Mouse (Mus musculus) liver, postnatal 0 days (tissue): ENCODE results near the gene Ube2d1.

Experiments
- CTCF ChIP-seq: sonication (generic); IDR thresholded peaks from 2 replicates; pipeline ENCODE4 v1.5.1; 2016; ENCODE audit warnings: antibody characterized with exemption, low read depth
- EP300 ChIP-seq: IDR thresholded peaks from 2 replicates; pipeline ENCODE4 v1.6.1; 2016; ENCODE audit warnings: antibody characterized with exemption, low read depth, mild to moderate bottlenecking

DNA sequence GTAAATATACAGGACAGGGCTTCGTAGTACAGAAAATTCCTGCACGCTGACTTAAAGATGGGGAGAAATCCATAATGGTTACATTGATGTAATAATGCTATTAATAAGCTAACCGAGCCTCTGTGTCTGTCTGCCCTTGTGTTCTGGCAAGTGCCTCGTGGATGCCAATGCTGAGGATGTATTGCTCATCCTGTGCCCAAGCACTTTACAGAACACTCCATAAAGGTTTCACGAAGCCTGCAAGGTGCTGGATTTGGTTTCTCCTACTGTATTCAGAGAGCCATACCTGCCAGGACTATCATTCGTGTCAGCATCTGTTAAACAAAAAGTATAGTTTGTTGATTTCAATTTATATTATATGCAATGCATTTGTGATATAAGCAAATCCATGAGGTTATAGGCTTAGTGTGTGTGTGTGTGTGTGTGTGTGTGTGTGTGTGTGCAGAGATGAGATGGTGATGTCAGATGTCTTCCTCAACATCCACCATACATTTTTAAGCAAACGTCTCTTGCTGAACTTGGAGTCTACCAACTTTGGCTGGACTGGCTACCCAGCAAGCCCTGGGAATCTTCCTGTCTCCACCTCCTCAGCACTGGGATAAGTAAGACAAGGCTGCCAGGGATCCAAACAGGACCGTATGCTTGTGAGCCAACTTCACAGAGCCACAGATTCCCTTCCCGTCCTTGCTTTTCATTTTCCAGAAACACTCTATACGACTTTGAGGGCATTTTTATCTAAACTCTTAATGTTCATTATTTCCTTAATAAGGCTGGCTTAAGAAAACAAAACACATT lies 35.8 kb downstream of the Ube2d1 start:
- TF ChIP-seq CTCF, result no peak
- no peak for TF ChIP-seq EP300
